Mouse (Mus musculus) myocyte (in vitro differentiated cells): ENCODE measurements around the gene Espn.

Experiments used
- MAX ChIP-seq: IDR thresholded peaks from one replicate; pipeline ENCODE4 v1.6.1; 2011; ENCODE audit warnings: low read depth, mild to moderate bottlenecking, control low read depth
- MYOG ChIP-seq, 3 experiments: IDR thresholded peaks; one replicate each; pipeline ENCODE4 v1.6.1; 2011; ENCODE audit warnings: control low read depth in 2 of 3, low read depth in 2 of 3, mild to moderate bottlenecking in 2 of 3; ENCODE audit not compliant: insufficient read length in 2 of 3, control insufficient read depth in 1 of 3, insufficient read depth in 1 of 3
- POLR2A ChIP-seq: IDR thresholded peaks from one replicate; pipeline ENCODE4 v1.6.1; 2011; ENCODE audit warnings: low read depth, mild to moderate bottlenecking, control low read depth, moderate library complexity; ENCODE audit not compliant: insufficient read length
- SRF ChIP-seq: IDR thresholded peaks from one replicate; pipeline ENCODE4 v1.6.1; 2011; ENCODE audit warnings: low read depth; ENCODE audit not compliant: control insufficient read depth, insufficient read length
- TCF12 ChIP-seq: IDR thresholded peaks from one replicate; pipeline ENCODE4 v1.6.1; 2011; ENCODE audit warnings: mild to moderate bottlenecking, control low read depth; ENCODE audit not compliant: poor library complexity, insufficient read depth, severe bottlenecking
- TCF3 ChIP-seq: IDR thresholded peaks from one replicate; pipeline ENCODE4 v1.6.1; 2011; ENCODE audit warnings: low read depth, control low read depth; ENCODE audit not compliant: insufficient read length
- USF1 ChIP-seq: IDR thresholded peaks from one replicate; pipeline ENCODE4 v1.6.1; 2011; ENCODE audit warnings: low read depth, mild to moderate bottlenecking, control low read depth, moderate library complexity

GRCm38 (mm10) chr4:152189071-152189470 lies 36.9 kb upstream of the Espn start:
- TF ChIP-seq TCF12 (no peak), USF1 (no peak), MAX (no peak), POLR2A (no peak), TCF3 (no peak), MYOG (IDR thresholded peaks at IDR 0.05; ENCODE audit: control insufficient read depth in 1 of 3, insufficient read depth in 1 of 3, insufficient read length in 2 of 3, low read depth in 2 of 3) (no peak), SRF (no peak)
